Mouse (Mus musculus) heart, embryonic 11.5 days (tissue): Measurements from ENCODE around the gene Rtkn. TPM values are rescaled to one million over a fixed set of nuclear protein-coding genes. Genes with fewer than 3 reads are reported as not detected.

ENCODE experiments used
- ATAC-seq: fragments of 200-750 bp; cut with Nextera tagmentation; replicated peaks from 2 replicates; pipeline ENCODE4 v1.8.0; 2017; ENCODE audit warnings: moderate library complexity; ENCODE audit not compliant: insufficient number of reproducible peaks, low FRiP score, low TSS enrichment
- H3K27ac ChIP-seq: fragments of 300-500 bp; sonication (generic); 2 replicates; pipeline ENCODE4 v1.5.1; 2014; ENCODE audit warnings: mild to moderate bottlenecking, low read depth, low read length
- H3K27me3 ChIP-seq: fragments of 300-500 bp; sonication (generic); 2 replicates; pipeline ENCODE4 v1.6.1; 2014; ENCODE audit warnings: mild to moderate bottlenecking, low read length, mixed read lengths; ENCODE audit not compliant: control insufficient read depth, insufficient read depth
- H3K36me3 ChIP-seq: fragments of 300-500 bp; sonication (generic); 2 replicates; pipeline ENCODE4 v1.6.1; 2014; ENCODE audit warnings: mild to moderate bottlenecking, low read length, moderate library complexity, mixed read lengths; ENCODE audit not compliant: control insufficient read depth, insufficient read depth
- H3K4me1 ChIP-seq: fragments of 300-500 bp; sonication (generic); 2 replicates; pipeline ENCODE4 v1.6.1; 2014; ENCODE audit warnings: low read length; ENCODE audit not compliant: control insufficient read depth, insufficient read depth
- H3K4me2 ChIP-seq: fragments of 300-500 bp; sonication (generic); 2 replicates; pipeline ENCODE4 v1.6.1; 2014; ENCODE audit warnings: mild to moderate bottlenecking, moderate library complexity
- H3K4me3 ChIP-seq: fragments of 300-500 bp; sonication (generic); 2 replicates; pipeline ENCODE4 v1.5.1; 2014; ENCODE audit warnings: low read depth, low read length
- H3K9ac ChIP-seq: fragments of 300-500 bp; sonication (generic); 2 replicates; pipeline ENCODE4 v1.6.1; 2014; ENCODE audit warnings: mild to moderate bottlenecking, low read depth, low read length, moderate library complexity
- H3K9me3 ChIP-seq: fragments of 300-500 bp; sonication (generic); replicated peaks from 2 replicates; pipeline ENCODE4 v1.6.1; 2016; ENCODE audit warnings: low read length; ENCODE audit not compliant: control insufficient read depth
- WGBS: fragments of 180-500 bp; shearing (Covaris S2); extraction: QIAGEN DNeasy Blood & Tissue Kit; methylation state at CpG from one replicate; pipeline ENCODE4 v1.1.7; 2014; ENCODE audit not compliant: insufficient replicate concordance; 5-methylcytosine and 5-hydroxymethylcytosine counted together
- polyA plus RNA-seq: library from polyadenylated mRNA; unstranded; fragments of >200 nt; fragmentation: Nextera tagmentation; extraction: Ambion mirVana; gene quantifications from 2 replicates; pipeline ENCODE4 v1.2.1, GENCODE M21; 2014

Rtkn gene
- polyA plus RNA-seq, 1 experiment from 2014 or later, result 10.8 TPM

DNA sequence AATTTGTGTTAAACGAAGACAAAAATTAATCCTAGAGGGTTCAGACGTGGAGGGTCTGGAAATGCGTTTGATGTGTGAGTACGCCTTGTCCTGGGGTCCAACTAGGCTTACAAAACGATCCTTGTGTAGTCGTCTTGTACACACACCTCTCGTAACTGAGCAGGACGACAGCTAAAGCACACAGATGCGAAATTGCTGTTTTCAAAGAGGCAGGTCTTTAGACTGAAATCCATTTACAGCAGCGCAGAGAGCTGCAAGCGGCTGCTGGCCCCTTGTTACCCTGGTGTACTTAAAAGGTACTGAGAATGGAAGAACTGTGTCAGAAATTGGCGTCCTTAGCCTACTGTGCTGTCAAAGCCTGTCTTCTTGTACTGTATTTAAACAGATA is 31.0 kb downstream of the Rtkn start:
- ATAC-seq, result no peak
- no peaks in the 10 kb centered on the region for H3K9me3 ChIP-seq
- H3K27me3 ChIP-seq, result peaks cover 16% of the 10 kb centered on the region
- peak overlapping the region; percentile 86; the same call in 1 of the 2 replicates for H3K27ac ChIP-seq
- H3K9ac ChIP-seq, result peak overlapping the region; percentile 91
- H3K4me3 ChIP-seq, result peak overlapping the region; percentile 90
- H3K4me1 ChIP-seq, result peaks cover 20% of the 10 kb centered on the region
- H3K4me2 ChIP-seq, result peak overlapping the region; percentile 71
- no peaks in the 10 kb centered on the region for H3K36me3 ChIP-seq
- under 1% methylated on average over 12 of the region's 12 CpGs for whole genome bisulfite sequencing

DNA sequence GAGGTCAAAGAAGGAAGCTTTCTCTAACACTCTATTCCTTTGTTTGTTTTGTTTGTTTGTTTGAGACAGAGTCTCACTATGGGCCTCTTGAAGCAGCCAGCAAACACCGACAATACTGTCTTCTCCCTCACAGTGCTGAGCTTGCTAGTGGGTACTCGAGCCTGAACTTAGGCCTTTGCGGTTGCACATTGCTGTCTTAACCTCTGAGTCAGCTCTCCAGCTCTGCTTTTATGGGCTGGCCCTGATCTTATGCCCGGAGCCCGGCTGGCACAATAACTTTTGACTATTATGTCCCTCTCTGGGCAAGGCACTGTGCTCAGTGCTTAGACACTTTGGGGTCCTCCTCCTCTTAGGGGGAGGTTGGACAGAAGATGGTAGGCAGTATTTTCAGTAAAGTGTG is 34.6 kb downstream of the Rtkn start:
- no peak overlapping the region for H3K9ac ChIP-seq

DNA sequence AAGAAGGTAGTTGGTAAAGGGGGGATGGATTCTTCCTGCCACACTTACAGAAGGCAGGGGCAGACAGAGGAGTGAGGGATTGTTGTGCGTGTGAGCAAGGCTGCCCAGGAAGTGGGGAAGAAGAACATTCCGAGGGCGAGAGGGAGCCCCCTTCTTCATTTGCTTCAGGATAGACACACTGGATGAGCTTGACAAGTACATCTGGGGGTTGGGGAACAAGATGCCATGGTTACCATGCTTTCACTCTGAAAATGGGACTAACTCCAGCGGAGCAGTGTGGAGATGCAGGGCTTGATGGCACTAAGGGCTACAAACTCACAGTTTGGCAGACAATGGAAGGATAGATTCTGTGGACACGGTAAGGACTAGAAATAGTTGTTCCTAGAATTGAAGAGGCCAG is 35.8 kb downstream of the Rtkn start:
- no peak overlapping the region for H3K4me2 ChIP-seq
- no peak overlapping the region for H3K4me3 ChIP-seq
- no peak for ATAC-seq
- peaks cover 6% of the 10 kb centered on the region; the same call in 1 of the 2 replicates for H3K4me1 ChIP-seq
- H3K9ac ChIP-seq, result no peak overlapping the region
- H3K36me3 ChIP-seq, result no peaks in the 10 kb centered on the region
- WGBS, result 81% methylated on average over 5 of the region's 5 CpGs
- H3K9me3 ChIP-seq, result no peaks in the 10 kb centered on the region
- H3K27ac ChIP-seq, result no peak overlapping the region
- H3K27me3 ChIP-seq, result no peaks in the 10 kb centered on the region

More for the DNA sequence above, 34.6 kb downstream of the Rtkn start:
- no peak overlapping the region for H3K27ac ChIP-seq
- no peak overlapping the region for H3K4me2 ChIP-seq
- H3K27me3 ChIP-seq, result no peaks in the 10 kb centered on the region
- ATAC-seq, result no peak
- 80% methylated on average over 5 of the region's 5 CpGs for WGBS
- H3K4me3 ChIP-seq, result no peak overlapping the region
- H3K36me3 ChIP-seq, result no peaks in the 10 kb centered on the region
- H3K9me3 ChIP-seq, result no peaks in the 10 kb centered on the region
- H3K4me1 ChIP-seq, result peaks cover 6% of the 10 kb centered on the region; the same call in 1 of the 2 replicates

DNA sequence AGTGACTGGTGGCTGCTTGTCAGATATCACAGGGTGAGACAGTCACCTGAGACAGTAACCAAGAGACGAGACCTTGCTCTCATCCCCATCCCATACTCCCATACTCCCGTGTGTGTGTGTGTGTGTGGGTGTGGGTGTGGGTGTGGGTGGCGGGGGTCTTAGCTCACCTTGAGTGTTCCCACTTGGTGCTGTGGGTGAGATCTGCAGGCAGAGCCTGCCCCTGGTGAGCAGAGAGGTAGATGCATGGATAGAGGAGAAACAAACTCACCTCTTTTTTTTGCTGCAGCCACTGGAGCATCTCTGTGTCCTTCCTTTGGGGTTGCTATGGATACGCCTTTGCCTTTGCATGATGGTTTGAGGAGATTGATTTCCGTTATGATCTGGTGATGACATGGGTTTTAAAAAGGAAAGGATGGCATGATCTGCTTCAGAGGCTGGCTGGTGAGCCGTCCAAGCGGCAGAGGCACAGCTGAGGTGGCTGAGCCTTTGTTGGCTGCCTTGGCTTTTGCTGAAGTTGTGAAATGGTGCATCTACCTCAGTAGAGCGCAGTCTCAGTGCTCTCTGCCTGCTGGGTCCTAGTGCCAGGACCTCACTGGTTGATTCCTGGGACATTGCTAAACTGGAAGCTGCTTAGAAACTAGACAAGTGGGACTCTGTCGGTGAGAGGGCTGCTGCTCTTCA is 37.1 kb downstream of the Rtkn start:
- 72% methylated on average over 9 of the region's 9 CpGs for WGBS

DNA sequence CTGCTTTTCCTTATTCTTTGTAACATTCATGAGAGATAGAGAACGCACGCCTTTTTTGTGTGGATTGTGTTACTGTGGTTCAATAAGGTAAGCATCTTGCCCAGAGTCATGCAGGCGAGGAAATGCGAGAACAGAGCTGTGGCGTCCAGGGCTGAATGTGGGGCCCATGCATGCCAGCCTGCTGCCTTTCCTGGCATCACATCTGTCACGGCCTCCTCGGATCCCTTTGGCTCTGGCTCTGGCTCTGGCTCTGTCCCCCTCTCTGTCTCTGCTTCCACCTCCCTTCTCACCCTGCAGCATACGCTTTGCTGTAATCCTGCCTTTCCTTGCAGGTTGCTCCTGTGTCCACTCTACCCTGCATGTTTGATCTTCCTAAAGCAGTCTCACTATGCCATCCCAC is 40.7 kb downstream of the Rtkn start:
- no peaks in the 10 kb centered on the region for H3K9me3 ChIP-seq
- H3K4me3 ChIP-seq, result no peak overlapping the region
- no peaks in the 10 kb centered on the region for H3K36me3 ChIP-seq
- no peak overlapping the region for H3K27ac ChIP-seq
- WGBS, result 85% methylated on average over 8 of the region's 8 CpGs
- no peaks in the 10 kb centered on the region for H3K27me3 ChIP-seq
- ATAC-seq, result no peak
- peak overlapping the region; percentile 16; the same call in 1 of the 2 replicates for H3K9ac ChIP-seq
- no peak overlapping the region for H3K4me2 ChIP-seq
- peaks cover 9% of the 10 kb centered on the region for H3K4me1 ChIP-seq

More for the DNA sequence above, 37.1 kb downstream of the Rtkn start:
- no peaks in the 10 kb centered on the region for H3K27me3 ChIP-seq
- no peak overlapping the region for H3K27ac ChIP-seq
- H3K9ac ChIP-seq, result no peak overlapping the region
- H3K9me3 ChIP-seq, result no peaks in the 10 kb centered on the region
- no peak for ATAC-seq
- no peaks in the 10 kb centered on the region; the same call in 1 of the 2 replicates for H3K4me1 ChIP-seq
- no peaks in the 10 kb centered on the region for H3K36me3 ChIP-seq
- no peak overlapping the region for H3K4me2 ChIP-seq
- H3K4me3 ChIP-seq, result no peak overlapping the region

DNA sequence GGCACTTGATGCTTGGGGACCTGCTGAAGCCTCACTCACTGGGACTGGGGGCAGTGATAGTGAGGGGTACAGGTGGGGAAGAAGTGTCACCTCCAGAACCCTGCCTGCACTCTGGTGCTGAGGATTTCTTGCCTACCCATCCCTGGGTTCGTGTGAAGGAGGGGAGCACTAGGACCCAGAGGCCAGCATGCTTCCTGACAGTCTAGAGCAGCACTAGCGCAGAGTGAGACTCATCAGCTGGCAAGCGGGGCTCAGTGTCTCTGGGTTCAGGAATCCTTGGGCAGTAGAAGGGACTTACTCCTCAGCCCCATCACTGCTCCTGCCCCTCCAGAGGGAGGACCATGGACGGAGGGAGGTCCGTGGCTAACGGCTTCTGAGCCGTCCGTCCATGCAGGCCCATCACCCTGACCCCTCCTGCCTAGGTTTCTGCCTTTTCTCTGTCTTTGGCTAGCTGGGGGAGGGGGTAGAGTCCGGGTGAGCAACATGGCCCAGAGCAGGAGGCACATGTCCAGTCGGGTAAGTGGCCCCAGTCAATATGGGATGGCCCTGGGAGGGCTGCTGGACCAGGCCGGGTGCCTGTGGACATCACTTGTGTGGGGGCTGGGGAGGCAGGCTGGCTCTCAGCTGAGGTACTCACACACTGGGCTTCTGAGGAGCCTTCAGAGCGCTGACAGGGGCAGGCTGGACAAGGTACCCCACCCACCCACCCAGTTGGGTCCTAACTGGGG is 44.3 kb downstream of the Rtkn start:
- peaks cover 7% of the 10 kb centered on the region; the same call in 1 of the 2 replicates for H3K36me3 ChIP-seq
- H3K27ac ChIP-seq, result no peak overlapping the region
- peak overlapping the region; percentile 50 for H3K9ac ChIP-seq
- WGBS, result 21% methylated on average over 12 of the region's 12 CpGs
- peak; percentile 48; the same call in 1 of the 2 replicates for ATAC-seq
- peaks cover 9% of the 10 kb centered on the region for H3K4me1 ChIP-seq
- H3K4me3 ChIP-seq, result peak overlapping the region; percentile 39
- H3K9me3 ChIP-seq, result no peaks in the 10 kb centered on the region
- H3K27me3 ChIP-seq, result no peaks in the 10 kb centered on the region
- peak overlapping the region; percentile 67 for H3K4me2 ChIP-seq

DNA sequence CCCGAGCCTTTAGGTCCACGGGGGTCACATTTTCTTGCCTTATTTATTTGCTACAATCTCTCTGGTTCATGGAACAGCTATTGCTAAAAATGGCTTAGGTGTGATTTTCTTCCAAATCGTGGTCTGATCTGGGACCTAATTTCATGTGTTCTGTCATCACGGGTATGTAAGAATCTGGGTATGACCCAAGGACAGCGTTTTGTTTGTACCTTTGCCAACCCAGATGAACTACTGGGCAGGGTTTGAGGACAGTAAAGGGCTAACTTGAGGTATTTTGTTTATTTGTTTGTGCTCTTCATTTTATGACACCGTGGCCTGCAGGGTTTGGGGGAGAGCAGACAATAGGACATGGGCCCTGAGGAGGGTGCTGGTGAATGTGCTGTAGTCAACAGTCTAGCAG is 45.3 kb downstream of the Rtkn start:
- 84% methylated on average over 6 of the region's 6 CpGs for WGBS
- no peak overlapping the region for H3K4me3 ChIP-seq
- no peak overlapping the region for H3K27ac ChIP-seq
- H3K36me3 ChIP-seq, result peaks cover 7% of the 10 kb centered on the region; the same call in 1 of the 2 replicates
- no peak overlapping the region for H3K4me2 ChIP-seq
- no peak for ATAC-seq
- H3K9me3 ChIP-seq, result no peaks in the 10 kb centered on the region
- H3K27me3 ChIP-seq, result no peaks in the 10 kb centered on the region
- peaks cover 12% of the 10 kb centered on the region for H3K4me1 ChIP-seq
- H3K9ac ChIP-seq, result 0 out of 2 replicates have a peak overlapping the region, but pooled peaks have one; percentile 12

DNA sequence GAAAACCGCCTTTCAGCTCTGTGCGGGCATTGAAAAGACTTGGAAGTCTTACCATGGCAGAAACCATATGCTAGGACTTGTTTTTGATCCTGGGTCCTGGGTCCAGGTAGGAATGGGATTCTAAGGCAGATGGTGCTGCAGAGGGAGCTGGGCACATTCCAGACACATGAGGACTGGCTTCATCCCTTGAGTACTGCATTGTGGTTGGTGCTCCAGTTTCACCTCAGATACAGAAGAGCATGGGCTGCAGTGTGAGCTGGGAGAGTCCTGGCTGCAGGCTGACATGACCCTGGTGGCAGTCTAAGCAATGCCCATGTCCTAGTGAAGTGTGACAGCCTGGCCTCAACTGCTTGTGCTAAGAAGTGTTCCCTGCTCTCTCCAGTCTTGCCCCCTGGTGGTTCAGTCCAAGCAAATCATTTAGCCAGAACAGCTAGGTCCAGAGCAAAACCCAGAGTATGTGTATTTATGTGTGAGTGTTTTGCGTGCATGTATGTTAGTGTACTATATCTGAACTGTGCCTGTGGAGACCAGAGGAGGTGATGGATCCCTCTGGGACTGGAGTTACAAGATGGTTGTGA is 49.7 kb downstream of the Rtkn start:
- ATAC-seq, result no peak
- Histone ChIP-seq H3K4me2 (no peak overlapping the region), H3K9ac (no peak overlapping the region), H3K4me3 (no peak overlapping the region), H3K27ac (no peak overlapping the region), H3K36me3 (peaks cover 12% of the 10 kb centered on the region), H3K27me3 (no peaks in the 10 kb centered on the region), H3K4me1 (peaks cover 13% of the 10 kb centered on the region), H3K9me3 (no peaks in the 10 kb centered on the region)
- WGBS, result 89% methylated on average over 3 of the region's 3 CpGs
